Mouse (Mus musculus) macrophage (primary cell): ENCODE data around the gene Tbc1d2. TPM values are rescaled to one million over a fixed set of nuclear protein-coding genes. Genes with fewer than 3 reads are reported as not detected.
"Not testable (repeated sequence)": the region's sequence is repeated elsewhere in the genome, so short reads cannot be mapped to it uniquely, and the experiment has no call there.

Experiments used
- H3K27ac ChIP-seq: fragments of 350-480 bp; formaldehyde crosslinking; 2 replicates; pipeline ENCODE4 v1.9.0; 2021
- H3K36me3 ChIP-seq: fragments of 350-480 bp; formaldehyde crosslinking; 2 replicates; pipeline ENCODE4 v1.9.0; 2021; ENCODE audit errors: inconsistent target
- H3K4me3 ChIP-seq: fragments of 350-480 bp; formaldehyde crosslinking; 2 replicates; pipeline ENCODE4 v1.9.0; 2021; ENCODE audit errors: inconsistent target
- H3K79me2 ChIP-seq: fragments of 350-480 bp; formaldehyde crosslinking; 2 replicates; pipeline ENCODE4 v1.9.0; 2021; ENCODE audit errors: inconsistent target
- WGBS: methylation state at CpG from one replicate; pipeline ENCODE4 v1.1.7; 2026; ENCODE audit warnings: inconsistent platforms; ENCODE audit not compliant: missing documents; 5-methylcytosine and 5-hydroxymethylcytosine counted together
- polyA plus RNA-seq: library from polyadenylated mRNA; stranded (reverse); fragments of 250-400 nt; gene quantifications from 3 replicates; pipeline ENCODE4 v1.2.4, GENCODE M21; 2018; ENCODE audit warnings: inconsistent platforms

Gene Tbc1d2
- polyA plus RNA-seq, 1 experiment from 2014 or later = 8.8 TPM

GRCm38 (mm10) chr4:46661433-46661832, 11.4 kb upstream of the Tbc1d2 start:
- no peak overlapping the region for H3K27ac ChIP-seq
- H3K4me3 ChIP-seq = no peak overlapping the region
- no peaks in the 10 kb centered on the region for H3K36me3 ChIP-seq
- no peaks in the 10 kb centered on the region for H3K79me2 ChIP-seq
- 89% methylated on average over 9 of the region's 9 CpGs for WGBS

GRCm38 (mm10) chr4:46658946-46659345, 8.9 kb upstream of the Tbc1d2 start:
- 96% methylated on average over 5 of the region's 5 CpGs for WGBS
- Histone ChIP-seq H3K36me3 (no peaks in the 10 kb centered on the region), H3K79me2 (no peaks in the 10 kb centered on the region), H3K27ac (no peak overlapping the region), H3K4me3 (no peak overlapping the region)

- 11% methylated on average over 5 of the region's 5 CpGs for WGBS
- no peaks in the 10 kb centered on the region for H3K79me2 ChIP-seq
- H3K36me3 ChIP-seq = no peaks in the 10 kb centered on the region
- H3K4me3 ChIP-seq = no peak overlapping the region
- no peak overlapping the region for H3K27ac ChIP-seq
Observed at GRCm38 (mm10) chr4:46657116-46657515, 7.1 kb upstream of the Tbc1d2 start.

DNA sequence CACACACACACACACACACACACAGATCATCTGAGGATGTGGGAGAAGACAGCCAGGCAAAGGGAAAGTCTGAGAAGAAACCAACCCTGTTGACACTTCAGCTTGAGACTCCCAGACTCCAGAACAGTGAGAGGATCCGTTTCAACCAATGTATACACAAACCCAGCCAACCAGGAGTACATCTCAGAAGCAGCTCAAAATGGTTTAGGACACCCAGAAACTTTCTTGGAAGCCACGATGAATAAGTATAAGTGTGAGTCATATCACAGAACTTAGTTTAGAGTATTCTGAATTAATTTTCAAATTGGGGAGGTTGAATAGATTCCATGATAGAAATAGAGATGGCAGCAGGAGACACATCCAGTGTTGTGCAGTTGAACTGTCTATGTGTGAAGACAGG, 5.9 kb upstream of the Tbc1d2 start:
- no peaks in the 10 kb centered on the region for H3K79me2 ChIP-seq
- 90% methylated on average over 2 of the region's 2 CpGs for WGBS
- no peak overlapping the region for H3K4me3 ChIP-seq
- H3K27ac ChIP-seq = no peak overlapping the region
- H3K36me3 ChIP-seq = no peaks in the 10 kb centered on the region

DNA sequence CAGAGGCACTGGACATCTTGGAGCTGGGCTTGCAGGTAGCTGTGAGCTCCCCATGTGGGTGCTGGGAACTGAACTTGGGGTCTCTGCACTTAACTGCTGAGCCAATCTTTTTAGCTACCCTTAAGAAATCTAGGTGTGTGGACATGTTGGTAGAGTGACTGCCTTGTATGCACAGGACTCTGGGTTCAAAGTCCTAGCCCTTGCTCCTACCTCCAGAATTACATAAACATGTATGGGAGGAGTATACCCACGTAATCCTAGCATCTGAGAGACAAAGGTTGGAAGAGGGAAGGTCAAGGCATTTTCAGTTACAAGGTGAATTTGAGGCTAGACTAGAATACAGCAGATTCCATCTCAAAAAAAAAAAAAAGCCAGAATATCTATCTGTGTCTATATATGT, 5.3 kb upstream of the Tbc1d2 start:
- no peaks in the 10 kb centered on the region for H3K36me3 ChIP-seq
- no peaks in the 10 kb centered on the region for H3K79me2 ChIP-seq
- no peak overlapping the region for H3K27ac ChIP-seq
- H3K4me3 ChIP-seq = no peak overlapping the region
- WGBS = 87% methylated on average over 1 of the region's 1 CpGs

GRCm38 (mm10) chr4:46649161-46649560, 848 bp downstream of the Tbc1d2 start:
- H3K27ac ChIP-seq = peak overlapping the region; percentile 48
- peaks cover 53% of the 10 kb centered on the region for H3K79me2 ChIP-seq
- peak overlapping the region; percentile 91 for H3K4me3 ChIP-seq
- WGBS = 45% methylated on average over 4 of the region's 4 CpGs
- no peaks in the 10 kb centered on the region for H3K36me3 ChIP-seq

DNA sequence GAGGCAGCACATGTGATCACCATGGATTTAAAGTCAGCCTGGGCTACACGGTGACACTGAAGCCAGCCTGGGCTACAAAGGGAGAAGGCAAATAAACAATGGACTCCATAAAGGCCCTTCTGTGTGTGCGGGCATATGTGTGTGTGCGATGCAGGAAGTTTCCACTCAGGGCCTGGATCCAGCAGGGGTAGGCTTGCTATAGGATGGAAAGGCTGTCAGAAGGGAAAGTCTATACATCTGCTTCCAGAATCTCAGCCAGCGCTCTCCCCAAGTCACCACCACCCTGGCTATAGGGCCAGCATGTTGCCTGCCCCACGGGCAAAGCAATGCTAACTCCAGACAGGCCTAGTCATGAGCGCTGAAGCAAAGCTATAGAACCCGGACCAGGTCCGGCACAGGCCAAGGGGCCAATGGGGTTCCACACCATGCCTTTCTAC, 6.3 kb downstream of the Tbc1d2 start:
- Histone ChIP-seq H3K79me2 (peaks cover 55% of the 10 kb centered on the region), H3K27ac (peak overlapping the region; percentile 91), H3K36me3 (no peaks in the 10 kb centered on the region), H3K4me3 (no peak overlapping the region)
- 56% methylated on average over 8 of the region's 8 CpGs for WGBS

DNA sequence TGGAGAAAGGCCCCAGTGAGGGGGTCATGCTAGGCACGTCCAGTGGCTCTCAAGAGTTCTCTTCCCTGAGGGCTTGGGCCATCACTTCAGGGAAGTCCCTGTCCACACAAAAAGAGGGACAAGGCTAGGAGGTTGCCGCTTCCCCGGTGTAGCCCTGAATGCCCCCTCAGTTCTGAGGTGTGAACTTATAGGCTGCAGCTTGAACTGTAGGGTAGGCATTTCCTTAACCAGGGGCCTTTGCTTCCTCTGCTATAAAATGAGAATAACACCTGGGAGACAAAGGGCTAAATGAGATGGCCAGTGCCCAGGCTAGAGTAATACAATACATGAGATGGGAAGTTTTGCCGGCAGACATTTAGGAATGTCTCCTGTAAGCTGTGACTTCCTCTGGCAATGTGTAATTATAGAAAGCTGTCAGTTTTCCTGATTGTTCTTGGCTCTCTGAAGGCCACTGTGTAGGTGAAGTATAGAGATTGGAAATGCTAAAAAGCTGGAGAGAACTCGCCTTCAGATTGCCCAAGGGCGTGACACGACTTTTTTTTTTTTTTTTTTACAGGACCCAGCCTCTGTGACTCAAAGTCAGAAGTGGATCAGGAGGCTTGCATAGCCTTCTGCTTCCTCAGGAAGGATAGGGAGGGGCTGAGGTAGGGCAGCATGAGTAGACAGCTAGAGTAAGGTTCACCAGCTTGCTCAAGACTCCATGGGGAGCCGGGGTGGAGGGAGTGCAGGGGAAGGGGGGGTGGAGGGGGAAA, 6.9 kb downstream of the Tbc1d2 start:
- H3K4me3 ChIP-seq = no peak overlapping the region
- H3K79me2 ChIP-seq = peaks cover 49% of the 10 kb centered on the region
- WGBS = 28% methylated on average over 8 of the region's 8 CpGs
- peak overlapping the region; percentile 91 for H3K27ac ChIP-seq
- H3K36me3 ChIP-seq = no peaks in the 10 kb centered on the region

- Histone ChIP-seq H3K4me3 (no peak overlapping the region), H3K79me2 (peaks cover 31% of the 10 kb centered on the region; the same call in 1 of the 2 replicates), H3K36me3 (no peaks in the 10 kb centered on the region), H3K27ac (peak overlapping the region; percentile 91)
- WGBS = 53% methylated on average over 4 of the region's 4 CpGs
Observed at GRCm38 (mm10) chr4:46641283-46641682, 8.7 kb downstream of the Tbc1d2 start.

DNA sequence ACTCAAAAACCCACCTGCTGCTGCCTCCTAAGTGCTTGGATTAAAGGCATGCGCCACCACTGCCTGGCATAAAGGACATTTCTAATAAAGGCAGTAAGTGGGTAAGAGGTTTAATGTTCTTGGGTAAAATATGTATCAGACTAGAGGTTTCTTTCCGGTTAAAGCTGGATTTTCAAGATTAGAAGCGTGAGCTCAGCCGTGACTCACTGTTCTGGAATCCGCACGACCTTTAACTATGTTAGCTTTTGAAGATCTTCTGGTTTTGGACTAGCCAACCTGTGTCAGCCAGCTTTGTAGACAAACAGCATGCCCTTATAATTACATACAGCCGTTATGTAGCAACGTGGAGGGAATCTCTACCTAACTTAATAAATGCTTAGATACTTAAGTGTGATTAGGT, 10.1 kb downstream of the Tbc1d2 start:
- 93% methylated on average over 8 of the region's 8 CpGs for WGBS
- Histone ChIP-seq H3K4me3 (no peak overlapping the region), H3K27ac (no peak overlapping the region), H3K36me3 (0 out of 2 replicates have a peak, but pooled peaks cover under 1% of the 10 kb centered on the region), H3K79me2 (peaks cover 18% of the 10 kb centered on the region; the same call in 1 of the 2 replicates)

GRCm38 (mm10) chr4:46637250-46637649, 12.8 kb downstream of the Tbc1d2 start:
- WGBS = 98% methylated on average over 9 of the region's 10 CpGs
- H3K27ac ChIP-seq, H3K36me3 ChIP-seq, H3K4me3 ChIP-seq, H3K79me2 ChIP-seq: not testable (repeated sequence)

DNA sequence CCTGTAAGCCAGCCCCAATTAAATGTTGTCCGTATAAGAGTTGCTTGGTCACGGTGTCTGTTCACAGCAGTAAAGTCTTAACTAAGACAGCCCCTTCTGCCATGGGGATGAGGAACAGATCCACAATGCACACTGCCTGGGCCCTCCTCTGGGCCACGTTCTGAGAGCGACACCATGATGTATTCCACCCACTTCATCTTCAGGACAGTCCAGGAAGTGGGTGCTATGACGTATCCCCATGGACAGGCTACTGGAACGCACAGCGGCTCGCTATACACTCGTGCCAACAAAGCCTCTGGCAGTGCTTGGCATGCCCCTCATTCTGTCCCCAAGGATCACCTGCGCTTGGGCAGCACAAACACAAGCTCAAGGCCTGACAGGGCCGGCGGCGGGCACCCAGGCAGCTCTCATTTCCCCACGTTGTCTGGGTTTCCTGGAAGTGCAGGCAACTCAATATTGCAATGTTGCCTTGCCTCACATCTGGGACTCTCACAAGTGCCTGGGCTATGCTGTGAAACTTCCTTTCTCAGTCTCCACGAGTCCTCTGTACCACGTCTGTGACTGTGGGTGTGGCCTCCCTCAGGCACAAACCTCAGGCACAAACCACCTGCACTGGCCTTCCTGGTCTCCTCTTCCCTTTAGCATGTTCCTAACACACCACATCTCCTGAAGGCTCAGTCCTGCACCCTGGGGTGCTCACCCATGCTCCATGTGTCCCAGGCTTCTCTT, 14.1 kb downstream of the Tbc1d2 start:
- 0 out of 2 replicates have a peak, but pooled peaks cover 5% of the 10 kb centered on the region for H3K36me3 ChIP-seq
- H3K27ac ChIP-seq = 0 out of 2 replicates have a peak overlapping the region, but pooled peaks have one; percentile 13
- no peaks in the 10 kb centered on the region; the same call in 1 of the 2 replicates for H3K79me2 ChIP-seq
- WGBS = 41% methylated on average over 10 of the region's 16 CpGs
- no peak overlapping the region for H3K4me3 ChIP-seq

DNA sequence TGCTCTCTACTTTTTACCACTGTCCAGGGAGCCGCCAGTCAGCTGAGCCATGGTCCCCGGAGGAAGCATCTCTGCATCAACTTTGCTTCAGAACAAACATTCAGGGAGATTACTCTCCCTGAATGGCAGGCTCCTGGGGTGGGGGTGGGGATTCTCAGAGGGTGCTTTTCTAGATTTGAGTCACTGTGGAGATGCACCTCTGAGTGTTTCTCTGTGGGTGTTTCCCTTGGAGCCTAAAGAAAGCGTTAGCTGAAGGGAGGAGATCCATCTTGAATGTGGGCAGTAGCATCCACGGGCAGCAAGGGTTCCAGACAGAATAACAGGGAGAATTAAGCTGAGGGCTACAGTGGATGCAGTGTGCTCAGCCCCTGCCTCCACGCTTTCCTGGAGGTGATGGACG, 15.1 kb downstream of the Tbc1d2 start:
- Histone ChIP-seq H3K4me3 (no peak overlapping the region), H3K79me2 (no peaks in the 10 kb centered on the region; the same call in 1 of the 2 replicates), H3K36me3 (0 out of 2 replicates have a peak, but pooled peaks cover 5% of the 10 kb centered on the region), H3K27ac (no peak overlapping the region)
- 97% methylated on average over 6 of the region's 6 CpGs for WGBS

DNA sequence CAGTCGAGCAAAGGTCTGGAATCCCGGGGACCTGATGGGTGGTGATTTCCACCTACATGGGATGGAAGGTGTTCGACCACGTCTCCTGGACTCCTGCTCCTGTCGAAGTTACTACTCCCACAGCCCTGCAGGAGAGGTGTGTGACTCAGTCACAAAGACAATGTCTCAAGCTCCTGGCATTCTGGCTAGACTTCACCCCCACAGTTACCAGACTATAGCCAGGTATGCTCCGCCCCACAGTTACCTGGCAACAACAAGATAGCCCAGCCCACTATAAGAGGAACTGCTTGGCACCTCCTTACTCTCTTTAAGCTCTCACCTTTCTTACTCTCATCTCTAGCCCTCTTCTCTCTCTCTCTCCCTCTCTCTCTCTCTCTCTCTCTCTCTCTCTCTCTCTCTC, 16.4 kb downstream of the Tbc1d2 start:
- WGBS = 97% methylated on average over 6 of the region's 6 CpGs
- not testable (repeated sequence) for H3K27ac ChIP-seq, H3K36me3 ChIP-seq, H3K79me2 ChIP-seq, H3K4me3 ChIP-seq

- Histone ChIP-seq H3K36me3 (peaks cover 13% of the 10 kb centered on the region; the same call in 1 of the 2 replicates), H3K79me2 (no peaks in the 10 kb centered on the region), H3K27ac (no peak overlapping the region), H3K4me3 (no peak overlapping the region)
- 65% methylated on average over 2 of the region's 2 CpGs for WGBS
Observed at GRCm38 (mm10) chr4:46632465-46632864, 17.5 kb downstream of the Tbc1d2 start.
